Mouse (Mus musculus) frontal cortex, postnatal 25 days (tissue): ENCODE measurements around the gene Adgrg6.

Source experiments
- DNase-seq, 2 experiments: peaks; one replicate each; pipeline ENCODE4 v3.0.0; 2022; ENCODE audit warnings: low spot score in 2 of 2

Gene Adgrg6

DNA sequence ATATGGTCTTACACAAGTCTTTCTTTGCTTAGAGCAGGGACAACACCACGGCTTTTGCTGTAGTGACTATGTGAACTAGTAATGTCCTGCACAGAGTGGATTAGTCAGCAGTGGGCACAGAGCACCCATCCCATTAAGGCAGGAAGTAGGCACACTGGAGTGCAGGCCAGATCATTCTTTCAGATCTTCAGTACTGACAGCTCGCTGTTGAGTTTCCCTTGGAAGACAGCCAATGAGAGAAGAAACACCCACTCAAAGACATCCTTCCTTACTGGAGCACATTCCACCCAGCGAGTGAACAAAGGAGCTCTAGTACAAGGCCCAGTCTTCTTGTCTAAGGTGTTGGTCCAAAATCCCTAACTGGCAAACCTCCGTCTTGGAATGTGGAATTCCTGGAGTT, 53.6 kb downstream of the Adgrg6 start:
- DNase-seq = no peak

GRCm38 (mm10) chr10:14483257-14483656, 62.2 kb downstream of the Adgrg6 start:
- no peak for DNase-seq

GRCm38 (mm10) chr10:14482483-14482882, 63.0 kb downstream of the Adgrg6 start:
- DNase-seq = peak in 1 of 2 experiments; percentile 12

- peak in 1 of 2 experiments; percentile 13 for DNase-seq
These were observed 64.5 kb downstream of the Adgrg6 start for GRCm38 (mm10) chr10:14480928-14481327.

GRCm38 (mm10) chr10:14476393-14476792, 69.1 kb downstream of the Adgrg6 start:
- DNase-seq = no peak

DNA sequence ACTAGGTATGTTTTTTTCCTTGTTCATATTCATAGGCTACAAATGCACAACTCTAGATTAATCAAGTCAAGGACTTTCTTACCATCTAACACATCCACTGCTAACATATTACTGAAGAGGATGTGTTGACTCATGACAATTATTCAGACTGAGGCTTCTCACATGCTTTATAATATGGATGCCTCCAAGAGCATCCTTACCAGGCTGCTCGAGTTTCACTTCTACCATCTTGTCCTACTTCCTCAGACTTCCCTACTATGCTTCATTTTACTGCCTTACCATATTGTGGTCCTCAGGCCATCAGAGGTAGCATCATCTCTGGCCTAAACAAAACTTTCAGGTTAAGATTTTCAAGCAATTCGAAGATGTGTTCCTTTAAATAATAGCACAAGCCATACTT, 69.8 kb downstream of the Adgrg6 start:
- no peak for DNase-seq

DNA sequence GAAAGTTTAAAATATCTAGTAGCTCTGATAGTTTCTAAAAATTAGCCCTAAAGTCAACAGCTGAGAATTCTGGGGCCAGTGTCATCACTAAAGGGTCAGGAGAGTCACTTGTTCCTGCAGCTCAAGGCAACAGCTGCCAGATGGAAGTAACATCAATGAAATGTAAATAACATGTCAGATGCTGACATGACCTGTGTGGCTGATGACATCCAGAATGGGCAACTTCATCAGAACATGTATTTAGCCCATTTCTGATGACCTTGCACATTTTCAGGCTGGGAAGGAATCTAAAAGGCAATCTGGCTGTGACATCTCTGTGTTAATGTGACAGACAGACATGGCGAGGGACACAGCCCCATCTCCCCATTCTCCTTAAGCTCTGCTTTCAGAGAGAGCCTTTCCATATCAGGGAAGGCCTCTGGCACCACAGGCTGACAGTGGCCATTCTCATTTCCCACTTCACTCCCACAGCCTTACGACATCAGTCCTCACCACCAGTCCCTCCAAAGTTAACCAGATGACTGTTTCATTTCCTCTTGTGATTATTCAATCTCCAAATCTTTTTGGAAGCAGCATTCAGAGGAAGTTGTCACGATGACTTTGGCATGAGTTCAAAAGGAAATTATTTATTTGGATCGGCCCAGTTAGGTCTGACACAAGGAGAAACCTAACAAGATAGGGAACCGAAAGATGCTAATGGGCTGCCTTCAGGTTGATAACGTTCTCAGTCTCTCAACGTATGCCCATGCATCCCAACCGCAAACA, 70.7 kb downstream of the Adgrg6 start:
- DNase-seq = no peak

DNA sequence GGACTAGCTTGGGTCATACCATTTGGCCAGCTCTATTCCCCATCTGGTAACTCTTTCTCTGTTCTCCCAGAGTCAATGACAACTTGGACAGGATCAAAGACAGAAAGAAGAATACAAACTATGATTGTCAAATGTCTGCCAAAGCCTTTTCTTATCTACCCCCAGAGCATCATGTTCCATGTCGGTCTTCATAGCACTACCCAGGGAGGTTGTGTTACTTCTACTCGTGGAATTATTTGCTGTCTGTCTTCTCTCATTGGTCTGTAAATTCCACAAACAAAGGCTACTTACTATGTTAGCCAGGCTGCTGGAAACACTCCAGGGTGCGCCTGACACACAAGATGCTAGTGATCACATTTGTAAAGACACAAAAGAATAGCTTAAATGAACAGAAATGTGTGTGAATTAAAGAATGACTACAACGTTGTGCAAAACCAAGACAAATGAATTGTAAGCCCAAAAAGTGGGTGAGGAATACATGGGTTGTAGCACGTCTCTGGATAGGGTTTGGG, 74.4 kb downstream of the Adgrg6 start:
- DNase-seq = no peak

GRCm38 (mm10) chr10:14468623-14469022, 76.8 kb downstream of the Adgrg6 start:
- DNase-seq = no peak

GRCm38 (mm10) chr10:14463796-14464511, 81.5 kb downstream of the Adgrg6 start:
- DNase-seq = no peak

- no peak for DNase-seq
These were observed 84.4 kb downstream of the Adgrg6 start for GRCm38 (mm10) chr10:14460933-14461514.

GRCm38 (mm10) chr10:14460252-14460932, 85.1 kb downstream of the Adgrg6 start:
- no peak for DNase-seq

- DNase-seq = no peak
These were observed 85.6 kb downstream of the Adgrg6 start for GRCm38 (mm10) chr10:14459819-14460218.

- DNase-seq = no peak
These were observed 86.1 kb downstream of the Adgrg6 start for GRCm38 (mm10) chr10:14459330-14459729.

- DNase-seq = no peak
These were observed 91.0 kb downstream of the Adgrg6 start for GRCm38 (mm10) chr10:14454481-14454880.

DNA sequence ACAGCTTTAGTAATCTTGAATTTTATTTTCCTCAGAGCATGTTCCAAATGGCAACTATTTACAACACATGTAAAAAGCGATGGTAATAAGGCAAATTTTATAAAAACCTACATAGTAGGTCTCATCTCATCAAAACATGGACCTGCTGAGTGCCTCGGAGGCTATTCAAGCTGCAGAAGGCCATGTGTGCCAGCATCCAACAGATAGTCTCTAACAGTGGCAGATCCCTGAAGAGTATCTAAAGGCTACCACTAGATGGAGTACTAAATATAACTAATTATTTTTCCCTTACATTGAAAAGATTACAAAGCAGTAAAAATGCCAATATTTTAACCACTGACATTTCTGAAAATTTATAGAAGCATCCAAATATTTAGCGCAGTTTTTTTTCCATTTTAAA, 93.6 kb downstream of the Adgrg6 start:
- no peak for DNase-seq

- no peak for DNase-seq
These were observed 95.4 kb downstream of the Adgrg6 start for GRCm38 (mm10) chr10:14450073-14450472.

- DNase-seq = no peak
These were observed 99.7 kb downstream of the Adgrg6 start for GRCm38 (mm10) chr10:14445590-14446291.

DNA sequence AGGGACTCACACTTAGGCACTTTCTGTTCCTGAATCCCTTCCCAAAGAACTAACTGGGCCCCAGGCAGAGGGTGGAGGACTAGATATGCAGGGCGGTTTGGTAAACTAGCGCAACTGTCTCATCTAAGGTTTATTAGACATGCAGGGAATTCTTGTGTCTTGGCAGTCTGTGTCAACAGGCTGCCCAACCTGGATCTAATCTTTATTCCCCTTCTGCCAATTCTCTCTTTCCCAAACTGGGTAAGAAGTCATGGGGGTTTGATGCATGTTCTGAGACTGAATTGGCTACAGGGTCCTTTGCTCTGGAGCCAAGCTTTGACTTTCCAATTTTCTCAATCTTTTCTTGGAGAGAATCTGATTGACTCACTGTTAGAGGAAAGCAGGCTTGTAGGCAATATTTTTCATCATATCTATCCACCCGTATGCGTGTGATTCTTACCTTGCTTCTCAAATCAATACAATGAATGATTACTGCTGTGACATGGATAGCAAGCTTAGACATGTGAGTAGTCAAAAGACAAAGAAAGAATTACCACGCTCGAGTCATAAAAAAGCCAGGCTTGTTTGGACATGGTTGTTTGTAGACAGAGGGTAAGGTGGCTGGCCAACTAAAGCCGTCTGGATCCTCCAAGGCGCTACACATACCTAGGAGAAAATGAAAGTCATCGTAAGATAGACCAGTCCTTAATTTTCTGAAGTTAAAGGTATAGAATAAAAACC, 104.4 kb downstream of the Adgrg6 start:
- DNase-seq = no peak

DNA sequence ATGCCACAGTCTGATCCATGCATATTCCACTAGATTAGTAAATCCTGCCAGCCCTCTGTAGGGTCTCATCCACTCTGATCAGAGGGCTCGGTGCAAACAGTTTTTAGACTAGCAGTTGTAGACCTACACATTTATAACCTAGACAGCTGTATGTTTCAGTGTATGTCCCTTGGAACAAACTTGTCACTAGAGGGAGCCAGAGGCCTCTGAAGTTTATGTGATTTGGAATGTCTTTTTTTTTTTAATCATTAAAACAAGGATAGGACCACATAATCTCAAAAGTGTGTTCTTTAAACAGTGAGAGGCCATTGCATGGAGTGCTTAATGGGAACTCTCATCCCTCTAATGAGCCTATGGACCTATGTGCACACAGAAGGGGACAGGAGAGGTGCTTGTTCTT, 141.4 kb downstream of the Adgrg6 start:
- no peak for DNase-seq

GRCm38 (mm10) chr10:14401744-14402143, 143.7 kb downstream of the Adgrg6 start:
- no peak for DNase-seq
